Mouse (Mus musculus): ENCODE measurements around the gene Spen. TPM values are rescaled to one million over a fixed set of nuclear protein-coding genes. Genes with fewer than 3 reads are reported as not detected.
A peak's percentile ranks its signal among the peaks of the same experiment; 100 is the strongest.

Spen gene
- total and polyA plus RNA-seq, 3 experiments, result 10.7 to 28.9 (median 28.0) TPM

GRCm38 (mm10) chr4:141443641-141444429 lies 94.6 kb downstream of the Spen start:
- no peak for TF ChIP-seq CTCF (IDR thresholded peaks at IDR 0.05)
- 40% methylated on average over 11 of the region's 11 CpGs for WGBS

GRCm38 (mm10) chr4:141440877-141441276 lies 97.5 kb downstream of the Spen start:
- Histone ChIP-seq H3K9ac (ENCODE audit: low read depth, low read length) (no peak overlapping the region), H3K4me1 (ENCODE audit: control insufficient read depth, insufficient read depth, low read length) (peaks cover 10% of the 10 kb centered on the region), H3K79me2 (replicated peaks; ENCODE audit: control insufficient read depth, insufficient read depth, low read length) (no peaks in the 10 kb centered on the region; the same call in 1 of the 2 replicates), H3K4me3 (no peak overlapping the region), H3K27me3 (ENCODE audit: control insufficient read depth, insufficient read depth, low read length) (no peaks in the 10 kb centered on the region), H3K27ac (no peak overlapping the region), H3K36me3 (ENCODE audit: control insufficient read depth, insufficient read depth, low read length) (no peaks in the 10 kb centered on the region)
- no peak for DNase-seq
- intact Hi-C loops (cut with DNase I), result no loop called here
- 0 out of 2 replicates have a peak, but pooled peaks have one; percentile 40 for TF ChIP-seq EP300 (IDR thresholded peaks at IDR 0.05; ENCODE audit: insufficient read depth, low read depth, low read length)
- no peak for TF ChIP-seq CTCF (IDR thresholded peaks at IDR 0.05)

More at GRCm38 (mm10) chr4:141443641-141444429, 94.6 kb downstream of the Spen start:
- peak overlapping the region; percentile 81 for H3K9ac ChIP-seq (ENCODE audit: low read depth, low read length)
- H3K4me1 ChIP-seq (ENCODE audit: control insufficient read depth, insufficient read depth, low read length), result peaks cover 10% of the 10 kb centered on the region
- H3K79me2 ChIP-seq (replicated peaks; ENCODE audit: control insufficient read depth, insufficient read depth, low read length), result no peaks in the 10 kb centered on the region; the same call in 1 of the 2 replicates
- H3K36me3 ChIP-seq (ENCODE audit: control insufficient read depth, insufficient read depth, low read length), result no peaks in the 10 kb centered on the region
- peak overlapping the region; percentile 58 for H3K4me3 ChIP-seq
- intact Hi-C loops (cut with DNase I), result no loop called here
- H3K27ac ChIP-seq, result peak overlapping the region; percentile 92
- no peak for DNase-seq
- H3K27me3 ChIP-seq (ENCODE audit: control insufficient read depth, insufficient read depth, low read length), result no peaks in the 10 kb centered on the region

GRCm38 (mm10) chr4:141439083-141439803 lies 99.2 kb downstream of the Spen start:
- intact Hi-C loops (cut with DNase I), result loop anchor here (2.0 kb wide), 1 partner anchor 132 kb away; no protein-coding TSS in a partner anchor
- no peaks in the 10 kb centered on the region for H3K36me3 ChIP-seq (ENCODE audit: control insufficient read depth, insufficient read depth, low read length)
- H3K9ac ChIP-seq (ENCODE audit: low read depth, low read length), result no peak overlapping the region
- DNase-seq, result no peak
- H3K4me3 ChIP-seq, result no peak overlapping the region
- no peaks in the 10 kb centered on the region for H3K79me2 ChIP-seq (replicated peaks; ENCODE audit: control insufficient read depth, insufficient read depth, low read length)
- H3K27me3 ChIP-seq (ENCODE audit: control insufficient read depth, insufficient read depth, low read length), result no peaks in the 10 kb centered on the region
- peak overlapping the region; percentile 79 for H3K27ac ChIP-seq
- H3K4me1 ChIP-seq (ENCODE audit: control insufficient read depth, insufficient read depth, low read length), result peaks cover 5% of the 10 kb centered on the region
- TF ChIP-seq POLR2A (IDR thresholded peaks at IDR 0.05; ENCODE audit: insufficient read depth, low read depth, low read length) (peak; percentile 78), EP300 (IDR thresholded peaks at IDR 0.05; ENCODE audit: insufficient read depth, low read depth, low read length) (peak; percentile 62; the same call in 1 of the 2 replicates), CTCF (IDR thresholded peaks at IDR 0.05) (no peak)
- WGBS, result 47% methylated on average over 12 of the region's 12 CpGs

GRCm38 (mm10) chr4:141435974-141436373 lies 102.4 kb downstream of the Spen start, which contains the start of gene Srarp:
TSS of gene Srarp (minus strand) at chr4:141436105.
- Histone ChIP-seq H3K9ac (ENCODE audit: low read depth, low read length) (peak within 1 kb of the TSS; percentile 68), H3K4me1 (ENCODE audit: control insufficient read depth, insufficient read depth, low read length) (peaks cover 4% of the 10 kb centered on the region), H3K4me3 (0 out of 2 replicates have a peak within 1 kb of the TSS, but pooled peaks have one; percentile 20), H3K79me2 (replicated peaks; ENCODE audit: control insufficient read depth, insufficient read depth, low read length) (no peaks in the 10 kb centered on the region), H3K27ac (peak within 1 kb of the TSS; percentile 78), H3K36me3 (ENCODE audit: control insufficient read depth, insufficient read depth, low read length) (no peaks in the 10 kb centered on the region), H3K27me3 (ENCODE audit: control insufficient read depth, insufficient read depth, low read length) (no peaks in the 10 kb centered on the region)
- peak in 1 of 2 experiments; percentile 31 for DNase-seq
- intact Hi-C loops (cut with DNase I), result no loop called here
- WGBS, result 47% methylated on average over 1 of the region's 1 CpGs
- TF ChIP-seq EP300 (IDR thresholded peaks at IDR 0.05; ENCODE audit: insufficient read depth, low read depth, low read length) (0 out of 2 replicates have a peak, but pooled peaks have one; percentile 38), CTCF (IDR thresholded peaks at IDR 0.05) (no peak), POLR2A (IDR thresholded peaks at IDR 0.05; ENCODE audit: insufficient read depth, low read depth, low read length) (0 out of 2 replicates have a peak, but pooled peaks have one; percentile 11)

GRCm38 (mm10) chr4:141433191-141433590 lies 105.2 kb downstream of the Spen start:
- intact Hi-C loops (cut with DNase I), result no loop called here
- 86% methylated on average over 18 of the region's 18 CpGs for WGBS
- no peaks in the 10 kb centered on the region for H3K36me3 ChIP-seq (ENCODE audit: control insufficient read depth, insufficient read depth, low read length)
- H3K27me3 ChIP-seq (ENCODE audit: control insufficient read depth, insufficient read depth, low read length), result no peaks in the 10 kb centered on the region
- no peaks in the 10 kb centered on the region for H3K4me1 ChIP-seq (ENCODE audit: control insufficient read depth, insufficient read depth, low read length)
- H3K27ac ChIP-seq, result no peak overlapping the region
- no peak overlapping the region for H3K4me3 ChIP-seq
- no peak overlapping the region for H3K9ac ChIP-seq (ENCODE audit: low read depth, low read length)
- TF ChIP-seq CTCF (IDR thresholded peaks at IDR 0.05) (no peak), POLR2A (IDR thresholded peaks at IDR 0.05; ENCODE audit: insufficient read depth, low read depth, low read length) (no peak), EP300 (IDR thresholded peaks at IDR 0.05; ENCODE audit: insufficient read depth, low read depth, low read length) (no peak)
- no peaks in the 10 kb centered on the region for H3K79me2 ChIP-seq (replicated peaks; ENCODE audit: control insufficient read depth, insufficient read depth, low read length)
- no peak for DNase-seq

All from heart, adult 2 months (tissue).